Mouse (Mus musculus) kidney, adult 18-20 months (tissue): Measurements from ENCODE around the gene Nosip.

ENCODE experiments used
- DNase-seq: peaks from one replicate; pipeline ENCODE4 v3.0.0; 2021

Nosip gene

DNA sequence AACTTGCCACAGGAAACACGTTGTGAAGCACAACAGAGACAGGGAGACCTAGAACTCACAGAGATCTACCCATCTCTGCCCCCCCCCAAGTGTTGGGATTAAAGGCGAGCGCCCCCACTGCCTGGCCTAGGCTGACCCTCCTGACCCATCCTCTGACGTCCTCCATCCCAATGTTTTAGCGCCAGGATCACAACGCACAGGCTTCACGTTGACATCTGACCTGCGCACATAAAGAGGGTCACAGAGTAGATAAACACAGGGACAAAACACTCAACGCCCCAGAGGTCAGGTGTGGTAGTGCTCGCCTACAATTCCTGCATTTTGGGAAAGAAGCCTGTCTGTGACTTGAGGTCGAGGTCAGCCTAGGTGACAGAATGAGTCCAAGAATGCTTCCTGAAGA is 25.5 kb upstream of the Nosip start:
- DNase-seq: no peak

DNA sequence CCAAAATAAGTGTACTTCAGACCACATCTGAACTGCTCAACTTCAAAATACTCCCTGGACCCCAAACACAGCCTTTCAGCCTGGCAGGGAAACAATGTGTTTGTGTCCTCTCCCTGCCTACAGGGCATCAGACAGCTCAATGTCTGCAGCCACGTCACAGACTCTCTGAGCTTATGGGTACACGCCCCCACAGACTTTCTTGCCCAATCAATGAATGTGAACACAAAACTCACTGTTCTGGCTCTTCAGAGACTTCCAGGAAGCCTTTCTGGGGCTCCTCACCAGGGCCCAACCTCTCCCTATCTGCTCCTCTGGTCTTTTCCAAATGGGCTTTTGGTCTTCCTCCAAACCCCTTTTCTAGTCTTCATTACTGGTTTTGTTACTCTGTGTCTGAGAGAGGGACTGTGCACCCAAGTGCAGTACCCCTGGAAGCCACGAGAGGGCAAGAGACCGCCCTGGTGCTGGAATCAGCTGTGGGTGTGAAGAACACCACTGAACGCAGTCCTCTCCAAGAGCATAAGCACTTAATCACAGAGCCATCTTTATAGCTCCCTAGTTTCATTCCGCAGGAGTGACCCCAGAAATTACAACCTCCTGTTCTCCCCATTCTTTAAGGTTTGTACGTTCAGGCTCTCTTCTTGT is 24.4 kb upstream of the Nosip start:
- peak; percentile 74 for DNase-seq

DNA sequence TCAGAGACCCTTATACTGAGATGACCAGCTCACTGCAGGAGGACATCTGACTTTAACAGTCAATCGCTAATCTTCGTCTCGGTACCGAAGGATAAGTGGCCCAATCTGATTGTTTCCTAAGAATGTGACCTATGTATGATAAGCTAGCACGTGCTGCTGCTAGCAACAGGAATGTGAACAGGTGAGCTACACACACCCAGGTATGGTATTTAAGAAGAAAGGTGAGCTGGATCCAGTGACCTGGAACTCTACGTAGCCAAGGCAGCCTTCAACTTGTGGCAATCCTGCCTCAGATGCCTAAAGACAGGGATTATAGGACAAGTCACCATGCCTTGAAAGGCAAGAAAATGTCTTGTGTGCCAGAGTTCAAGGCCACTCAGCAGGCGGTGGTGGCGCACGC is 23.8 kb upstream of the Nosip start:
- no peak for DNase-seq

DNA sequence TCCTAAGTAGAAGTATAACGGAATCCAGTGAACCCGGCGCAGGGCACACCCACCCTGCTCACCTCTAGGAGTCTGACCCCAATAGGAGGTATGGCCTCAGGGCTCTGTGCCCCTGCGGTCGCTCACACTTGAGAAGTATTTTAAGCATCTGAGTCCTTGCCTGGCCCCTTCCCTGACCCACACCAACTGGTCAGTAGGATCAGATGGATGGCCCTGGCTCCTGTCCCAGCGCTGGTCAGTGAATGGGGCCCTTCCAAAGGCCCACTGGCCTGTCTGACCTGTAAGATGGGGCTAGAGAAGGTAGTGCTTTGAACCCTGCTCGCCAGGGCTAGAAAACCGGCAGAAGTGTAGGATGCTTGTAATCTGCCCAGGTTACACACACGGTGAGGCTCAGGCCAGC is 21.4 kb upstream of the Nosip start:
- no peak for DNase-seq

DNA sequence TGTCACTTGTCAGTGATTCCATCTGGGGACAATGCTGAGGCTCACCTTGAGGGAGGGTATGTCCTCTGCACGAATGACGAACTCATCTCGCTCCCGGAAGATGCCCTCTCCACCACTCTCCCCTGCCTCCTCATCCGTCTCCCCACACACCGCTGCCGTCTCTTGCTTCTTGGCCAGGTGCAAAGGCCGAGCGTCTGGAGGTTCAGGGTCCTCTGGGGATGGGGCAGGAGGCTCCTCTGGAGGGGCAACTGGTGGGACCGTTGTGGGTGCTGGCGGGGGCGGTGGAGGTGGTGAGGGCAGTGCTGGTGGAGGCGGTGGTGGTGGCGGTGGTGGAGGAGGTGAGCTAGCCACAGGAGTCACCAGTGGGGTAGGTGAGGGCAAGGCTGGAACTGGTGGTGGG is 18.9 kb upstream of the Nosip start:
- no peak for DNase-seq

DNA sequence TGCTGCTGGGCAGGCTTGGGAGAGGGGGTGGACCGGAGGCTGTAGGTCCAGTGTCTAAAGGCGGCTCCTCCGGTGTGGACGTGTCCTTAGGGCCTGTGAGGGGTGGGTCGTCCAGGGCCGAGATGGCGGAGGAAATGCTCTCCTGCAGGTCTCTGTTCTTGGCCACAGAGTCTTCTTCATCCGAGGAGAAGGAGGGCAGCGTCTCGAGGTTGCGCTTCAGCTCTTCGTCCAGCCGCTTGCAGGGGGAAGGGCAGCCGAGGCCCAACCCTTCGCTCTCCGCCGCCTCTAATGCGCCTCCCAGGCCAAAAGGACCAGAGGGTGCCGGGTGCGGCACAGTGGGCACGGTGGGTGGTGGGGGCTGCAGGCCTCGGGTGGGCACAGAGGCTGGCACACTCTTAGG is 16.5 kb upstream of the Nosip start:
- DNase-seq: no peak

DNA sequence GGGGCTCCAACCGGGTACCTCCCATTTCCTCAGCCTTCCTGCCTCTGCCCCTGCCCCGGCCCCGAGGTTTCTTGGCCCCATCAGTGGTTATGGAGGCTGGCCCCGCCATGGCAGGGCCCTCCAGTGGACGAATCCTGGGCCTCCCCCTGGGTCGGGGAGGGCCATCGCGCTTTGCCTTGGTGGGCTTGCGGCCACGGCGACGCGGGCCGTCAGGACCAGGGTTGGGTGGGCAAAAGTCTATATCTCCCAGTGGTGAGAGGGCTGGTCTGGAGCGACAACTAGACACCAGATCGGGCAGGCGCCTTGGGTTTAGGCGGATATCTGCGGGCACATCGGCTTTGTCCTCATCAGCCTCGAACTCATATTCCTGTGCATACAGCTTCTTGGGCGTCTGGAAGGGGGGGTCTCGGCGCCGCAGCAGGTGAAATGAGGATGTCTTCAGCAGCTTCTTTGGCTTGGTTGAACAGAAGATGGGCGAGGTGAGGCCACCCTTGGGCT is 15.3 kb upstream of the Nosip start:
- DNase-seq: no peak

DNA sequence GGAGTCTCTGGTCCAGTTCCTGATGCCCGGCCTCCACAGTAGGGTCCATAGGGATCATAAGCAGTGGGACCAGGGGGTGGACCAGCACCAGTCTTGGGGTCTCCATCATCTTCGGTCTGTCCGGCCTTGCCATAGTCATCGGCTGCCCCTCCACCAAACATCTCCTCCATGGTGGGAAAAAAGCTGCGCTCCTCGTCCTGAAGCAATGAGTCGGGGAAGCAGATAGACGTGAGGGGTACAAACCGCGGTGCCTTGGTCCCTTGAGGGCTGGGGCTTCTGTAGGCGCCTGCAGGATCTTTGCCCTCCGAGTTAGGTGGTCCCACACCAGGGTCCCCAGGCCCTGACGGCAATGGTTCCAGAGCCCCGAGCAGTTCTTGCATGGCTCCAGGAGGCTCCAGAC is 14.7 kb upstream of the Nosip start:
- DNase-seq: no peak

DNA sequence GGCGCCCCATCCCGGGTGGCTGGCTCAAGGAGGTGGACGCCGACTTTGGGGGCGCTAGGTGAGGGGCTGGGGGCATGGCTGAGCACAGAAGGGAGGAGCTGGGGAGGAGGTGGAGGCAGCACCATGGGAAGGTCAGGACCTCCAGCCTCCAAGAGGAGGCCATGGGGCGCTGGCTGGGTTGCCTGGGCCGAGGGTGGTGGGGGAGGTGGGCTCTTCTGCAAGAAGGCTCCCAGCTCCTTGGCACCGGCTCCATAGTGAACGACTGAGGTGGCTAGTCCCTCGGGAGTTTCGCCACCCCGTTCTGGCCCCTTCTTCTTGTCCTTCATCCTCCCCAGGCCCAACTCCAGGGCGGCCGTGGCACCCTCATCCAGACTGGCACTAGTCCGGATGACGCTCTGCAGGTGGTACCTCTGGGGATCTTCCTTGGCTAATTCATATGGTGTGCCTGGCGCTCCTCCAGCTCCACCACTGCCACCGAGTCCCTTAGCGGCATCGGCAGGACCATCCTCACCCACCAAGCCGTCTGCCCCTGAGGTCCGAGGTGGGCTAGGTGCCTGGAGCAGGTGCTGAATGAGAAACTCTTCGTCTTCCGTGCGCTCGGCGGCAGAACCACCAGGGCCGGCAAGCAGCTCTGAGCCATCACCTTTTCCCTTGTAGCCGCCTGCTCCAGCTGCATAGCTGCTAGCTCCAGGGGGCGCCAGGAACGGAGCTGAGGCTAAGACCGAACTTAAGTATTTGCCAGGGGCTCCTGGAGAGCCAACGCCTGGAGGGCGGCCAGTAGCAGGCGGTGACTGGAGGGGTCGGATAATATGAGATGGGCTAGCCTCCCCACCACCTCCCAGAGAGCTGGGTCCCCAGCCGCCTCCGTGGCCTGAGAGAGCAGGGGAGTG is 14.0 kb upstream of the Nosip start:
- DNase-seq: no peak

DNA sequence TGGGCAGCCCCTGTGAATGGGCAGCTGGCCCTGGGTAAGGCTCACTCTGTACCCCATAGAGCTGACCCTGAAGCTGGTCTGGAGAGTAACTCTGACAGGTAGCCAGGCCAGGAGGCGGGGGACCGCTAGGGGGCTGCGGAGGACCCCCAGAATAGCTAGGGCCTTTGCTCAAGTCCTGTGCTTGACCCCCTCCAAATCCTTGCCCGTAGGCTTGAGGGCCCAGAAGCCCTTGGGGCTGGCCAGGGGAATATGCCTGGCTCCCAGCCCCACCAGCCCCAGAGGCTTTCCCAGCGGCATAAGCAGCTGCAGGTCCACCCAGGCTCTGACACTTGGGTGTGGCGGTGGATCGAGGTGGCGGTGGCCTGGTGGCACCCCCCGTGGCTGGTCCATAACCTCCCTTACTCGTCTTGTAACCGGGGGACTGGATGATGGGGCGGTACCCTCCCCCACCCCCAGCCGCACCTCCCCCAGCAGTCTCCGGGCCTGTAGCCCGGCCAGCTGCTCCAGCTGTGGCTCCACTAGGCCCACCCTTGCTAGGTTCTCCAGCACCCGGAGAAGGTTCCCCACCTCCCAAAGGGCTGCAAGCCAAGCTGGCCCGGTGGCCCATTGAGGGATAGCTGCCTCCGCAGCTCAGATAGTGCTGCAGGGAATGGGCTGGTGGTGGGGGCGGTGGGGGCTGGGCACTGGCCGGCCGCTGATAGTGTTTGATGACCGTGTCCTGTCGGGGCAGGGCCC is 13.1 kb upstream of the Nosip start:
- no peak for DNase-seq

DNA sequence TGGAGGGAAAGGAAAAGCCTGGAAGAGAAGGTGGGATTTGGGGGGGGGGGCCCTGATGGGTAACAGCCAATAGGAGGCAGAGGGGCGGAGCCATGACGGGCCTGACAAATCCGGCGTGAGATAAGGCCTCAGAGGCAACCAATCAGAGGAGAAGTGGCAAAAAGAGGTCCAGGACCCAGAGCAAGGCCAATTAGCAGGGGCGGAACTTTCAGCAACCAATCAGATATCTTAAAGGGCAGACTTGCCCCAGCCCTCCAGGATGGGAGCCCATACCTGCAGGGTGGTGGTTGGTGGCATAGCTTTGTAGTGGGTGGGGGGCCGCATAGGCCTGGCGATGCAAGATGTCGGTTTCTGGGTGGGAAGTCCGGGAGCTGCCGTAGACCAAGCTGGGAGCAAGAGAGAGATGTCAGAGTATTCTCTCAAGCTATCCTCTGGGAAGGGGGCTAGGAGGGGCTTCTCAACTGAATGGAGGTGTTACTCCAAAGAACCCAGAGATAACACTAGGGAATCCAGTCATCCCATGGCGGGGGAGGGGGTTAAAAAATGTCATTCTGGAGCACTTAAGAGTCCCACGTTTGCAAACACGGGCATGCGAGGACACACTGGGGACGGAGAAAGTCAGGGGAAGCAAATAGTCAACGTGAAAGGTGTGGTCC is 11.2 kb upstream of the Nosip start:
- peak; percentile 39 for DNase-seq

DNA sequence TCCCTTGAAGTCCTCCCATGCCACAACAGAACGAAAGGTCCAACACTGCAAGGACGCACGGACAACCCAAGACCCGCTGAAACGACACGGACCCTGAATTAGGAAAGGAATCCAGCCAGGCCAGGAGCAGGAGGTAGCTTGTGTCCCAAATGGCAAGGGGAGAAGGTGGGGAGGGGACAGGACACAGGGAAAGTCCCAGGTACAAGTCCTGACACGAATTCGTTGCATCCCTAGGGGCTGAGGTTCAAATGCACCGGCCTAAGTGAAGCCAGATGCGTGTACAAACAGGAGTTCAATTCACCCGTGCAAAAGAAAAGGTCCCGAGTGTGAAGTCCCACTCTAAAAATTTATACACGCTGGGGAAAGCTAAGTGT is 10.6 kb upstream of the Nosip start:
- DNase-seq: no peak

DNA sequence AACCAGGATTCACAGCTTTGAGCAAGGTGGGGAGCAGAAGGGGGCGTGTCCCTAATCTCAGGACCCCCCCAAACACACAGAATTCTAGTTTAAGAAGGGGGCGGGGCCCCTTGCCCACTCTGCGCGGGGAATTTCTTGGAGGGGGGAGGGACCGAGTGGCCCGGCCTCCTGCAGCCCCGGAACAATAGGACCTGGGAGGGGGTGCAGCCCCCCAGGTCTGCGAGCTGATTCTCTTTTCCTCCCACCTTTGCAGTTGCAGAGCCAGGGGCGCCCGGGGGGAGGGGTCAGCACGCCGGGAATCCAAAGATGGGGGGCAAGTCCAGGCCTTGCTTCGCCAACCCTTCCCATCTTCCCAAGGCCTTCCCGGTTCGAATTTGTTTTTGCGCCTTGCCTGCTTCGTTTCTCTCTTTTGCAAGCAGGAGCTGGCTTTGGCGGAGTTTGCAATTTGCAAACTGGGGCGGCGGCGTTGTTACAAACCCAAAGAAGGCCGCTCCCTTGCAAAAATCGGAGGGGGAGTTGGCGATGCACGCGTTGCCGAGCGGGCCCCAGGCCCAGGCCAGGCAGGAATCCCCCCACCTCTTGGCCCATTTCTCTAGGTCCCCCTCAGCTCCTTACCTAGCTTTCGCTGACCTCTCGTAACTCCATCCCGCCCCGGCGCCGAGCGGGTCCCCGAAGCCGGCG is 9.9 kb upstream of the Nosip start:
- peak; percentile 55 for DNase-seq

DNA sequence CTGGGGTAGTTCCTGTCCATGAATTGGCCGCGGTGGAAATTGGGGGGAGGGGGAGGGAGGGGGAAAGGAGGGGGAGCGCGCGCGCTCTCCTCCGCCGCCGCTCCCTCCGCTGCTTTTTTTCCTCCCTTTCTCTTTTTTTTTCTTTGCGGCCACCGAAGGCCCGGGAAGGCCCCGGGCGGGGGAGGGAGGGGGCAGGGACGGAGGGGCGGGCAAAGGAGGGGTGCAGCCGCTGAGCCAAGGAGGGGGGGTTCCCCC is 9.4 kb upstream of the Nosip start, which contains the start of gene Prr12:
Gene Prr12 (minus strand): TSS at position 20 of the 255 bp plus-strand sequence.
- DNase-seq: no peak

DNA sequence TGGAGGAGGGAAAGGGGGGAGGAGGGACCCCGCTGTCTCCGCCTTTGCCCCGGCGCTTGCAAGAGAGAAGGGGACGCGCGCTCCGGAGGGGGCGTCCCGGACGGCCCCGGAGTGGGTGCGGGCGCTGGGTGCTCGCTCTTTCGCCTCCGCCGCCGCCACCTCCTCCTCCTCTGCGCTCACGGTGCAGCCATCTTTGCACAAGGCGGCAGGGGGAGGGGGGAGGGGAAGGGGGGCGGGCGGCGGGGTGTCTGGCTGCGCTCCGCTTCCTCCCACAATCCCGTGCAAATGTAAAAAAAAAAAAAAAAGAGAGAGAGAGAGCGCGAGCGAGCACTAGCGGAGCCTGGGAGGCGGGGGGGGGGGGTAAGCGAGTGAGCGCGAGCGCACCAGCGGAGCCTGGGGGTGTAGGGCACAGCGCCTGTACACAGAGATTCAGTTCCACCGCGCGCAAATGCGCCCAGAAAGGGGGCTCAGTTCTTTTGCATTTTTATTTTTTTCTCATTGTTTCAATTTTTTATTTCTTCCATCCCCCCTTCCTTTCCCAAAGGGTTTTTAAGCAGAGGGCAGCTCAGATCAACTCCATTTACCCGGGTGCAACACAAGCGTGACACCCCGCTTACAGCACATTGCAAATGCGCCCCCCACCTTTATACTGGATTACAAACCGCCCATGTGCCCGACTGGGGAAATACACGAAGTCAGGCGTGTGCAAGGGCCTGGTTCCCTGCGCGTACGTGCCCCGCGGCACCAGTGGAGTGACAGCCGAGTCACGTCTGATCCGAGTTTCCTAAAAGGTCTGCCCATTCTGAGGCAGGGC is 8.9 kb upstream of the Nosip start:
- peak; percentile 81 for DNase-seq

DNA sequence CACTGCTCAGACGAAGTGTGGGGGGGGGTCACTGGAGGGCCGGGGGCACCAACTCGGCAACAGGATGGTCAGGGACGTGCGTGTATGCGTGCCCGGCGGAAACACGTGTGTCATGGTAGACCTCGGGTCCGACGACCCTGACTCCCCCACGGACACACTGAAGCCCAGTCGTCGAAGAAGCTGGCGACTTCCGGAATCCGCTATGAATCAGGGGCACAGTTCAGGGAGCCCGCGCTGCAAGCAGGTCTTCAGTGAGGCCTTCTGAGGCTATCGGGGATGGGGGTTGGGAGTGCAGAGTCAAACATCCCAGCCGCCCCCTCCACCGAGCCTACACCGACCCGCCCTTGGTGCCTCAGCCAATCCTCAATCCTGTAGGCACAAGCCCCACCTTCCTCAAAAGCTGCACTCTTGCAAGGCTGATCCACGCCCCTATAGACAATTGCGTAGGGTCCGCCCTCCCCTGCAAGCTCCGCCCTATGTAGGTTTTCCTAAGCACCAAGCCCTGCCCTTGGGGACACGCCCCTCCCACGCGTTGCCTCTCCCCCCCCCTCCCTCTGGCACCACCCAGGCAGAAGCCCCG is 8.2 kb upstream of the Nosip start:
- peak; percentile 96 for DNase-seq

DNA sequence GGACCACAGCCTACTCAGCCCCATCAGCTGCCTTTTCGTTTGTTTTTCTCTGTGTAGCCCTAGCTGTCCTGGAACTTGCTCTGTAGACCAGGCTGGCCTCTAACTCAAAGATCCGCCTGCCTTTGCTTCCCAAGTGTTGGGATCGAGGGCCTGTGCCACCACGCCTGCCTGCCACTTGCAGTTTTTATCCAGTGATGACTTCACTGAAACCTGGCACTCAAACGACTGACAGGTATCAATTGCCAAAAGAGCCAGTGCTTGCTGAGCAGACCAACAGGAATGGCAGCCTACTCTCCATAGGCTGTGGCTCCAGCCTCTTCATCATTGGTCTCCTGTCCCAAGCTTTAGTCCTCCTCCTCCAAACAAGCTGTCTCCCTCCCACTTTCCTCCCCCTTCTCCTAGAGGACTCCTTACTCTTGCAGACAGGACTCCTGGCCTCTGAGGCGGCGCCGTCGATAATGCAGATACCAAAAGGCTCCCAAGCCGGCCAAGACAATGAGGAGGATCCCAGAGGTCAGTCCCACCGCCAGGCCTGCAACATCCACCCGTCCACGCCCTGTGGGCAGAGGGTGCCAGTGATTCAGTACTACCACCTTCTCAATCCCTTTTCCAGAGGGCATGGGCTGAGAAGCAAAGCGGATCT is 5.8 kb upstream of the Nosip start:
- no peak for DNase-seq

DNA sequence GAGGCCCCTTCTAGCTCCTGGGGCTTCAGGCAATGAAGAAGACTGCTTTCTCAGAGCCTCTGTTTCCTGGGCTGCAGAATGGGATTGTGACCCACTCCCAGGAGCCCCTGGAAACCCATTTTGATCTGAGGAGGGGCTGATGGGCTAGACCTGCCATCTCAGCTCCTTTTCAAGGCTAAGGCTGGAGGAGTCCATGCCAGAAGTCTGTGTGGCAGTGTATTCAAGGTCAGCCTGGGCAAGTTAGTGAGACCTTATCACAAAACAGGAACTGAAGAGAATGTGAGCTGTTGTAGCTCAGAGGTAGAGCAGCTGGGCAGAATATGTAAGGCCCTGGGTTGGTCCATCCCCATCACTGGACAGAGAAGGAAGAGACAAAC is 5.3 kb upstream of the Nosip start:
- DNase-seq: no peak

DNA sequence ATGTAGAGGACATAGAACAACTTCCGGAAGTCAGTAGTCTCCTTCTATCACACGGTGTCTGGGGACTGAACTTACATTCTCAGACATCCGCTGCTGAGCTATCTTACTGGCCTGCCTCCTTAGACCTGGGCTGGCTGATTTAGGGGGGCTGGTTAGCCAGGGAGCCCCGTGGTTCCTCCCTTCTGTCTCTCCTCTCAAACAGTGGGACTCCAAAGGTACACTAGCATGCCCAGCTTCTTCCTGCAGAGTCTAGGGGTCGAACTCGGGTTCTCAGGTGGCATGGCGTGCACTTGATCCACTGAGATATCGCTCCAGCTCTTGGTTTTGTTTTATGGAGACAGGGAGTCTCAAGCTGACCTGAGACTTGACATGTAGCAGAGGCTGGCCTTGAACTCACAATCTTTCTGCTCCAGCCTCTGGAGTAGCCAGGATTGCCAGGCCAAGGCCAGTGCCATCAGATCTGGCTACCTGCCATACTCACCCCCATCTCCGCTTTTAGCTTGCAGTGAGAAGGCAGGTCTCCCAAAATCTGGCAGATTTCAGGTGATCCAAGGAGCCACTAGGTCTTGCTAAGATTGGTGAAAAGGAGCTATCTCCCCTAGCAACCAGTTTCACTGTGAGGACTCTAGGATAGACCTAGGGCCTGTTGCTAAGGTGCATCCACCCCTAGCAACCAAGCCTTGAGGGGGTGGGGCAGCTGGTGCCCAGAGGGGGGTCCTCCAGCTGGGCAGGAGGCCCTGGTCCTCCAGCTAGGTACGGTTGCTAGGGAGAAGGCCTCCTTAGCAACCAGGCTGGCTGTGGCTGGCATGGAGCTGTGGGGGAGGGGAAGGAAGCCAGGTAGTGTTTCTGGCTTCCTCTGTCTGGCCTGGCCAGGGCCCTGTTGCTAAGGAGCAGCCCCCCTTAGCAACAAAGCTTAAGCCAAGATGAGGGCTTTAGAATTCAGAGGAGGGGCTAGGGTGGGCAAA is 3.3 kb upstream of the Nosip start:
- DNase-seq: no peak

DNA sequence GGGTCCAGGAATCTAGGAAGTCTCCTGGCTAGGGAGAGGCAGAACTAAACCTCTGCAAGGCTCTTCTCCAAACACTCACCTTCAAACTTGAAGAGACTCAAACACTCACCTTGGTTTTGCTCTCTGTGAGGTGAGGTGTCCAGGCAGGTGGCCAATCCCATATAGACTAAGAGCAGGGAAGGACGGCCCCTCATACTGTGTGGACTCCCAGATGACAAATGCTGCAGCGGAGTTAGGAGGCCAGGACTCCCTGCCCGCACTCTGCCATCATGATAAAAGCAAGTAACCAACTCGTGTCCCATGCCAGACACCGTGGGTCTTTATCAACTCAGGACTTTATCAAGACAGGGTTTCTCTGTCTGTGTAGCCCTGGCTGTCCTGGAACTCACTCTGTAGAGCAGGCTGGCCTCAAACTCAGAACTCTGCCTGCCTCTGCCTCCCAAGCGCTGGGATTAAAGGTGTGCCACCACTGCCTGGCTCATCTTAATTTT is 1.6 kb upstream of the Nosip start:
- no peak for DNase-seq
